Mouse (Mus musculus) lung, embryonic 16.5 days (tissue): ENCODE results near the gene Rplp0. TPM values are rescaled to one million over a fixed set of nuclear protein-coding genes. Genes with fewer than 3 reads are reported as not detected.

Experiments used
- ATAC-seq: fragments of 200-750 bp; cut with Nextera tagmentation; 2 replicates; pipeline ENCODE4 v1.8.0; 2017; ENCODE audit warnings: low read depth, mild to moderate bottlenecking, moderate library complexity
- H3K27ac ChIP-seq: fragments of 300-500 bp; sonication (generic); 2 replicates; pipeline ENCODE4 v1.5.1; 2014; ENCODE audit warnings: mild to moderate bottlenecking, control low read depth, low read length
- H3K27me3 ChIP-seq: fragments of 300-500 bp; sonication (generic); 2 replicates; pipeline ENCODE4 v1.6.1; 2014; ENCODE audit warnings: low read depth, low read length, mixed read lengths; ENCODE audit not compliant: control insufficient read depth, insufficient read depth
- H3K36me3 ChIP-seq: fragments of 300-500 bp; sonication (generic); 2 replicates; pipeline ENCODE4 v1.6.1; 2014; ENCODE audit warnings: low read length; ENCODE audit not compliant: control insufficient read depth, insufficient read depth
- H3K4me1 ChIP-seq: fragments of 300-500 bp; sonication (generic); replicated peaks from 2 replicates; pipeline ENCODE4 v1.6.1; 2014; ENCODE audit warnings: low read length, mixed read lengths; ENCODE audit not compliant: control insufficient read depth, insufficient read depth
- H3K4me2 ChIP-seq: fragments of 300-500 bp; sonication (generic); 2 replicates; pipeline ENCODE4 v1.6.1; 2014; ENCODE audit warnings: low read depth, low read length, control low read depth
- H3K4me3 ChIP-seq: fragments of 300-500 bp; sonication (generic); 2 replicates; pipeline ENCODE4 v1.5.1; 2014; ENCODE audit warnings: mild to moderate bottlenecking, low read length, control low read depth
- H3K9ac ChIP-seq: fragments of 300-500 bp; sonication (generic); 2 replicates; pipeline ENCODE4 v1.6.1; 2014; ENCODE audit warnings: low read length, control low read depth
- H3K9me3 ChIP-seq: fragments of 300-500 bp; sonication (generic); 2 replicates; pipeline ENCODE4 v1.6.1; 2016; ENCODE audit warnings: low read length; ENCODE audit not compliant: control insufficient read depth
- WGBS: fragments of 180-500 bp; shearing (Covaris S2); extraction: QIAGEN DNeasy Blood & Tissue Kit; methylation state at CpG from one replicate; pipeline ENCODE4 v1.1.7; 2014; 5-methylcytosine and 5-hydroxymethylcytosine counted together
- polyA plus RNA-seq: library from polyadenylated mRNA; unstranded; fragments of >200 nt; fragmentation: Nextera tagmentation; extraction: Ambion mirVana; gene quantifications from 2 replicates; pipeline ENCODE4 v1.2.1, GENCODE M21; 2015

The Rplp0 gene
- 1,507 and 1,565 TPM in 2 replicates for polyA plus RNA-seq

GRCm38 (mm10) chr5:115559237-115560101 lies at the start of gene Rplp0:
Gene Rplp0, plus strand, starts transcription at chr5:115559467.
- ATAC-seq = peak; percentile 99
- Histone ChIP-seq H3K27ac (peak within 1 kb of the TSS; percentile 82), H3K4me2 (peak within 1 kb of the TSS; percentile 92), H3K4me3 (peak within 1 kb of the TSS; percentile 88), H3K36me3 (peaks cover 29% of the 10 kb centered on the region), H3K4me1 (peaks cover 12% of the 10 kb centered on the region), H3K9me3 (no peaks in the 10 kb centered on the region), H3K27me3 (no peaks in the 10 kb centered on the region), H3K9ac (peak within 1 kb of the TSS; percentile 98)
- WGBS = under 1% methylated on average over 76 of the region's 78 CpGs

DNA sequence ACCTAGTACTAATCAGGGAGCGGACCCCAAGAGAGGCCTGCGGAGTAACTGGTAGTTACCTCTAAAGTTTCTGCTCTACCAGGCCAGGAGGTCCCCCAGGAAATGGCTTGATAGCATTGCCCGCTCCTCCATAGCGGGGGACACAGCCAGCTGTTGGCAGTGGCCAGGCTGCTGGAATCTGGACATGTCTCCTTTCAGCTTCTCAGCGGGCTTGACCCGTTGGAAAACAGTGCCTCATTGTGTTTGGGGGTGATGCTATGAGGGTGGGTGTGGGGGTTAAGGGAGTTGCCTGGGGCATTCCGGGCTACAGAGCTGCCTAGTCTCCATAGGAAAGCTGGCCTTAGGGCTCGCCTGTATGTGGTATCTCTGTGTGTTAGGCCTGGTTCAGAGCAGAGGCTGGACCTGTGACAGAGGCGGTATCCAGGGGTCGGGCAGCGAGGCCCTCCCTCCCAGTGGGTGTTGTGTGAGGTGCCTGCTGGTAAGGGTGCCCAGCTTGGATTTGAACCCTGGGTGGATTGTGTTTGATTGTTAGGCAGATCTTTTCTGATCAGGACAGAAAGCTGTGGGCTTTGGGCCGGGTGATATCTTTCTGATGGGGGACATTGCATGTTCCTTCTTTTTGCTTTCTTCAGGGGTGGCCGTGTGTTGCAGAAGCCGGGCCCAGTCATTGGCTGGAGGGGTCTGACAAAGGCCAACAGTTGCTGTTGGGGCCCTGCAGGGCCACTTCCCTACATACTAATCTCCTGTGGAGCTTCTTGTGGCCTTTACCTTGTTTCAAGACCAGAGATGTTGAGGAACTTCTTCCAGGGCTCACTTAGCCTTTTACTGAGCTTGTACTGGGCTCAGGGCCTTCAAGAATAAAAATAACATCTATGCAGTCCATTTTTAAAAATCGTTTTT lies 49.2 kb upstream of the Rplp0 start:
- peaks cover 47% of the 10 kb centered on the region for H3K4me1 ChIP-seq
- WGBS = 62% methylated on average over 15 of the region's 15 CpGs
- H3K9ac ChIP-seq = peak overlapping the region; percentile 2
- ATAC-seq = no peak
- no peaks in the 10 kb centered on the region for H3K36me3 ChIP-seq
- no peaks in the 10 kb centered on the region for H3K9me3 ChIP-seq
- H3K4me3 ChIP-seq = peak overlapping the region; percentile 94
- peak overlapping the region; percentile 79 for H3K27ac ChIP-seq
- peak overlapping the region; percentile 93 for H3K4me2 ChIP-seq
- no peaks in the 10 kb centered on the region for H3K27me3 ChIP-seq

DNA sequence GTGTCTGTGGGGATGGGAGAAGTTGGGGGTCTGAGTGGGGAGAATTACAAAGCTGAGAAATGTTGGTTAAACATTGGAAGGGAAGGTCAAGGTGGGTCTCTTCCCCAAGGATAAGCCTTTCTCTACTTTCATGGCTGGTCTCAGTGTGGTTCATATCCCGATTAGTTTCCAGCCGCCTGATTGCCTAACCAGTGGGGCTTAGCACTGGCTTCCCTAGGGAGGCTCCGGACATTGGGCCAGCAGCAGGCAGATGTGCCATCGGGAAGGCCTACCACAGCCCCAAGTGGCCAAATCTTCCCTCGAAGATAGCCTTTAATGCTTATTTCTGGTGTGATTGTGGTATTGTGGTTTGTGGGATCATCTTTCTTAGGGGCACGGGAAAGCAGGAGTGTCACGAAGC lies 46.9 kb upstream of the Rplp0 start:
- H3K27me3 ChIP-seq = no peaks in the 10 kb centered on the region
- no peak overlapping the region for H3K9ac ChIP-seq
- H3K4me2 ChIP-seq = no peak overlapping the region
- H3K4me3 ChIP-seq = no peak overlapping the region
- no peak for ATAC-seq
- no peaks in the 10 kb centered on the region; the same call in 1 of the 2 replicates for H3K36me3 ChIP-seq
- no peak overlapping the region for H3K27ac ChIP-seq
- 88% methylated on average over 7 of the region's 7 CpGs for WGBS
- H3K4me1 ChIP-seq = peaks cover 48% of the 10 kb centered on the region
- no peaks in the 10 kb centered on the region for H3K9me3 ChIP-seq

- Histone ChIP-seq H3K27me3 (no peaks in the 10 kb centered on the region), H3K27ac (no peak overlapping the region), H3K36me3 (no peaks in the 10 kb centered on the region; the same call in 1 of the 2 replicates)
These were observed 46.0 kb upstream of the Rplp0 start for GRCm38 (mm10) chr5:115513246-115513645.

GRCm38 (mm10) chr5:115513721-115514120 lies 45.5 kb upstream of the Rplp0 start:
- no peak overlapping the region for H3K4me3 ChIP-seq
- H3K27me3 ChIP-seq = no peaks in the 10 kb centered on the region
- no peak overlapping the region for H3K4me2 ChIP-seq
- H3K4me1 ChIP-seq = peaks cover 35% of the 10 kb centered on the region
- peak overlapping the region; percentile 99; the same call in 1 of the 2 replicates for H3K27ac ChIP-seq
- H3K9me3 ChIP-seq = no peaks in the 10 kb centered on the region
- WGBS = 92% methylated on average over 16 of the region's 16 CpGs
- no peak for ATAC-seq
- H3K36me3 ChIP-seq = no peaks in the 10 kb centered on the region; the same call in 1 of the 2 replicates
- H3K9ac ChIP-seq = no peak overlapping the region

More at GRCm38 (mm10) chr5:115513246-115513645, 46.0 kb upstream of the Rplp0 start:
- Histone ChIP-seq H3K4me3 (no peak overlapping the region), H3K9ac (no peak overlapping the region), H3K4me1 (peaks cover 40% of the 10 kb centered on the region), H3K9me3 (no peaks in the 10 kb centered on the region), H3K4me2 (no peak overlapping the region)
- no peak for ATAC-seq
- WGBS = 93% methylated on average over 14 of the region's 14 CpGs

- peaks cover 33% of the 10 kb centered on the region for H3K4me1 ChIP-seq
- peak overlapping the region; percentile 99 for H3K27ac ChIP-seq
- H3K36me3 ChIP-seq = no peaks in the 10 kb centered on the region; the same call in 1 of the 2 replicates
- H3K9me3 ChIP-seq = no peaks in the 10 kb centered on the region
- peak overlapping the region; percentile 60; the same call in 1 of the 2 replicates for H3K4me2 ChIP-seq
- peak; percentile 3 for ATAC-seq
- peak overlapping the region; percentile 57; the same call in 1 of the 2 replicates for H3K9ac ChIP-seq
- WGBS = 67% methylated on average over 6 of the region's 6 CpGs
- H3K27me3 ChIP-seq = no peaks in the 10 kb centered on the region
- no peak overlapping the region for H3K4me3 ChIP-seq
These were observed 44.9 kb upstream of the Rplp0 start for GRCm38 (mm10) chr5:115514346-115514745.

DNA sequence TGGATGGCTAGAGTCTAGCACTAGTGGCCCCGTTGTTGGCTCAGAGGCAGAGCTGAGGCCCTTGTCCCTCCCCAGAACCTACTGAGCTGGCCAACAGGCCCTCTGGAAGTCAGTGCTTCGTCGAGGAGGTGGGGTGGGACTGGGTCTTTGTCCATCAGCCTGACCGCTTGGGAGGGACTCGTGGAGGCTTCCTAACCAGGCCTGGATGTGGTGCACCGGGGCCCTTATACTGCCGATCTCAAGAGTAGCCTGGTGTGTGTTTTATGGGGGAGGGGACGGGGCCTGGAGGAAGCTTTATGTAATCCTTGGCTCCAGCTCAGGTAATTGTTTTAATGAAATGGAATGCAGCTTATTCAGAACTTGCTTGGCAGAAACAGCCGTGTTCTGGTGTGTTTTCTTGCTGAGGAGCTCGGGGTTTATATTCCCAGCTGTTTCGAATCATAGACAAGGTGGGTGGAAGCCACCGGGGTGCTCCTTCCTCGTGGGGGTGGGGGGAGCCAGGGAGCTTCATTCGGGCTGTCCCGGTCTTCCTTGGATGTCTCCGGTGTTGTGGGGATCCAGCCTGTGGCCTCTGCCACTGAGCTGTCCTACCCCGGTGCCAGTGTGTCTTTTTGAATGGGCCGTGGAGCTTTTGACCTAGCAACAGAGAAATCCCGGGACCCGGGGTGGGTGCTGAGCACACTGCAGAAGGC lies 44.2 kb upstream of the Rplp0 start:
- peak; percentile 90 for ATAC-seq
- Histone ChIP-seq H3K4me2 (peak overlapping the region; percentile 60), H3K9me3 (no peaks in the 10 kb centered on the region), H3K9ac (peak overlapping the region; percentile 57), H3K36me3 (no peaks in the 10 kb centered on the region; the same call in 1 of the 2 replicates), H3K4me3 (peak overlapping the region; percentile 35), H3K27ac (peak overlapping the region; percentile 99), H3K4me1 (peaks cover 28% of the 10 kb centered on the region), H3K27me3 (no peaks in the 10 kb centered on the region)
- 19% methylated on average over 20 of the region's 20 CpGs for WGBS

DNA sequence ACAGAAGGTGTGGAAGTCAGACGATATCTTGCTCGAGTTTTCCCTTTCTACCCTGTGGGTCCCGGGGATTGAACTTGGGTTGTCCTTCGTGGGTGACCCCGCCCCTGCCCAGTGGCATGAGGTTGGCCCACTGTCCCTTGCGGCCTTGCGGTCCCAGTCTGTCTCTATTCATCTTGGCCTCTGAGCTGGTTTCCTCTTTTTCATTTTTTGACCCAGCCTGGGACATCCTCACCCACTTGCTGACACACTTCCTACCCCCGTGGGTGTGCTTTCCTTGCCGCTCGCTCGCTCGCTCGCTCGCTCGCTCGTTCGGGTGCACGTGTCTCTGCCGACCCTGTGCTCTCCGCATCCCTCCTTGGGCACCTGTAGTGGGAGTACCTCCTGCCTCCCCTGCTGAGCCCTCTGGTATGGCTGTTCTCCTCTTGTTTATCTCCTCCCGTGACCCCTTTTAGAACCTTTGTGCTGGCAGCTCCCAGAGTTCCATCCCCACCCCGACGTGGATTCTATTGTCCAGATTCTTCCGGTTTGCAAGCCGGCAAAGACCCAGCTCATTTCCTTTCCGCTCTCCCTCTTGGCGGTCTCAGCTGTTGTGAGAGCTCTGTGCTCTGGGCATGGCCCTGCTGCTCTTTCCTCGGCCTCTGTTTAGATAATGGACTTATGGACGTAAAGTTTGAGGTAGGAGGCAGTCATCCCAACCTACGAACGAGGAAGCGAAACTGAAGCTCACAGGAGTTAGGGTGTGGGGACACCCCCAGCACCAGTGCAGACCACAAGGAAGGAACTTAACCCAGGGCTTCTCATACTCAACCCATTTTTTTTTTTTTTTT lies 43.0 kb upstream of the Rplp0 start:
- Histone ChIP-seq H3K4me3 (no peak overlapping the region), H3K4me2 (peak overlapping the region; percentile 60; the same call in 1 of the 2 replicates), H3K4me1 (peaks cover 34% of the 10 kb centered on the region), H3K27ac (peak overlapping the region; percentile 99), H3K9ac (no peak overlapping the region), H3K27me3 (no peaks in the 10 kb centered on the region), H3K9me3 (no peaks in the 10 kb centered on the region), H3K36me3 (no peaks in the 10 kb centered on the region; the same call in 1 of the 2 replicates)
- ATAC-seq = peak; percentile 47
- WGBS = 62% methylated on average over 32 of the region's 32 CpGs
